Mouse (Mus musculus) hindbrain, embryonic 16.5 days (tissue): Measurements from ENCODE around the gene Jak2. TPM values are rescaled to one million over a fixed set of nuclear protein-coding genes. Genes with fewer than 3 reads are reported as not detected.

ENCODE experiments used
- ATAC-seq: fragments of 200-750 bp; cut with Nextera tagmentation; 2 replicates; pipeline ENCODE4 v1.8.0; 2017; ENCODE audit warnings: moderate TSS enrichment, moderate library complexity
- H3K27ac ChIP-seq: fragments of 300-500 bp; sonication (generic); 2 replicates; pipeline ENCODE4 v1.5.1; 2014; ENCODE audit warnings: low read depth, mild to moderate bottlenecking, control low read depth, low read length, moderate library complexity
- H3K27me3 ChIP-seq: fragments of 300-500 bp; sonication (generic); replicated peaks from 2 replicates; pipeline ENCODE4 v1.6.1; 2014; ENCODE audit warnings: low read length; ENCODE audit not compliant: control insufficient read depth, insufficient read depth
- H3K36me3 ChIP-seq: fragments of 300-500 bp; sonication (generic); 2 replicates; pipeline ENCODE4 v1.6.1; 2014; ENCODE audit warnings: mild to moderate bottlenecking, low read length, moderate library complexity, mixed read lengths; ENCODE audit not compliant: control insufficient read depth, insufficient read depth
- H3K4me1 ChIP-seq: fragments of 300-500 bp; sonication (generic); 2 replicates; pipeline ENCODE4 v1.6.1; 2014; ENCODE audit warnings: low read depth, low read length; ENCODE audit not compliant: control insufficient read depth, insufficient read depth
- H3K4me2 ChIP-seq: fragments of 300-500 bp; sonication (generic); 2 replicates; pipeline ENCODE4 v1.6.1; 2014; ENCODE audit warnings: mild to moderate bottlenecking, low read length, control low read depth, moderate library complexity
- H3K4me3 ChIP-seq: fragments of 300-500 bp; sonication (generic); 2 replicates; pipeline ENCODE4 v1.5.1; 2014; ENCODE audit warnings: mild to moderate bottlenecking, low read length, control low read depth, moderate library complexity
- H3K9ac ChIP-seq: fragments of 300-500 bp; sonication (generic); 2 replicates; pipeline ENCODE4 v1.6.1; 2014; ENCODE audit warnings: low read depth, mild to moderate bottlenecking, control low read depth, low read length, moderate library complexity
- H3K9me3 ChIP-seq: fragments of 300-500 bp; sonication (generic); 2 replicates; pipeline ENCODE4 v1.6.1; 2014; ENCODE audit warnings: mild to moderate bottlenecking, low read length, moderate library complexity; ENCODE audit not compliant: control insufficient read depth
- WGBS: fragments of 180-500 bp; shearing (Covaris S2); extraction: QIAGEN DNeasy Blood & Tissue Kit; methylation state at CpG from one replicate; pipeline ENCODE4 v1.1.7; 2014; 5-methylcytosine and 5-hydroxymethylcytosine counted together
- polyA plus RNA-seq: library from polyadenylated mRNA; unstranded; fragments of >200 nt; fragmentation: Nextera tagmentation; extraction: Ambion mirVana; gene quantifications from 2 replicates; pipeline ENCODE4 v1.2.1, GENCODE M21; 2015

Jak2 gene
- polyA plus RNA-seq, 1 experiment from 2014 or later, result 6.2 TPM

GRCm38 (mm10) chr19:29226996-29227395 lies 24.6 kb upstream of the Jak2 start:
- ATAC-seq, result no peak
- H3K36me3 ChIP-seq, result no peaks in the 10 kb centered on the region
- H3K27ac ChIP-seq, result no peak overlapping the region
- peaks cover 4% of the 10 kb centered on the region; the same call in 1 of the 2 replicates for H3K9me3 ChIP-seq
- WGBS, result 79% methylated on average over 1 of the region's 1 CpGs
- no peak overlapping the region for H3K9ac ChIP-seq
- H3K4me3 ChIP-seq, result no peak overlapping the region
- H3K27me3 ChIP-seq, result no peaks in the 10 kb centered on the region; the same call in 1 of the 2 replicates
- no peak overlapping the region for H3K4me2 ChIP-seq
- H3K4me1 ChIP-seq, result no peaks in the 10 kb centered on the region

GRCm38 (mm10) chr19:29227941-29228590 lies 23.6 kb upstream of the Jak2 start:
- no peak for ATAC-seq
- Histone ChIP-seq H3K4me2 (no peak overlapping the region), H3K4me3 (no peak overlapping the region), H3K27ac (no peak overlapping the region), H3K36me3 (no peaks in the 10 kb centered on the region), H3K9ac (no peak overlapping the region), H3K4me1 (no peaks in the 10 kb centered on the region), H3K9me3 (peaks cover 4% of the 10 kb centered on the region; the same call in 1 of the 2 replicates), H3K27me3 (no peaks in the 10 kb centered on the region; the same call in 1 of the 2 replicates)
- WGBS, result 71% methylated on average over 9 of the region's 9 CpGs

GRCm38 (mm10) chr19:29228989-29229388 lies 22.6 kb upstream of the Jak2 start:
- Histone ChIP-seq H3K36me3 (no peaks in the 10 kb centered on the region), H3K27me3 (no peaks in the 10 kb centered on the region; the same call in 1 of the 2 replicates), H3K4me3 (no peak overlapping the region), H3K9ac (no peak overlapping the region), H3K9me3 (peaks cover 4% of the 10 kb centered on the region; the same call in 1 of the 2 replicates), H3K4me2 (no peak overlapping the region), H3K27ac (no peak overlapping the region), H3K4me1 (no peaks in the 10 kb centered on the region)
- ATAC-seq, result no peak
- WGBS, result 78% methylated on average over 2 of the region's 2 CpGs

- H3K9me3 ChIP-seq, result no peaks in the 10 kb centered on the region
- 83% methylated on average over 6 of the region's 6 CpGs for WGBS
These were observed 18.9 kb upstream of the Jak2 start for GRCm38 (mm10) chr19:29232738-29233137.

GRCm38 (mm10) chr19:29236658-29237385 lies 14.8 kb upstream of the Jak2 start:
- Histone ChIP-seq H3K9me3 (no peaks in the 10 kb centered on the region), H3K27me3 (no peaks in the 10 kb centered on the region), H3K4me3 (no peak overlapping the region), H3K4me2 (no peak overlapping the region), H3K9ac (no peak overlapping the region), H3K27ac (no peak overlapping the region), H3K4me1 (no peaks in the 10 kb centered on the region), H3K36me3 (no peaks in the 10 kb centered on the region)
- peak; percentile 69 for ATAC-seq
- 51% methylated on average over 9 of the region's 9 CpGs for WGBS

More at GRCm38 (mm10) chr19:29232738-29233137, 18.9 kb upstream of the Jak2 start:
- H3K4me2 ChIP-seq, result no peak overlapping the region
- no peaks in the 10 kb centered on the region for H3K36me3 ChIP-seq
- H3K4me3 ChIP-seq, result no peak overlapping the region
- no peaks in the 10 kb centered on the region for H3K4me1 ChIP-seq
- no peak for ATAC-seq
- H3K9ac ChIP-seq, result no peak overlapping the region
- H3K27ac ChIP-seq, result no peak overlapping the region
- H3K27me3 ChIP-seq, result no peaks in the 10 kb centered on the region; the same call in 1 of the 2 replicates

- Histone ChIP-seq H3K4me3 (no peak overlapping the region), H3K4me1 (no peaks in the 10 kb centered on the region), H3K27me3 (no peaks in the 10 kb centered on the region), H3K9ac (no peak overlapping the region), H3K27ac (no peak overlapping the region), H3K4me2 (no peak overlapping the region), H3K9me3 (no peaks in the 10 kb centered on the region), H3K36me3 (no peaks in the 10 kb centered on the region)
- 65% methylated on average over 9 of the region's 9 CpGs for WGBS
- ATAC-seq, result no peak
These were observed 13.5 kb upstream of the Jak2 start for GRCm38 (mm10) chr19:29238171-29238570.

- H3K9ac ChIP-seq, result no peak overlapping the region
- no peak for ATAC-seq
- WGBS, result 84% methylated on average over 7 of the region's 7 CpGs
- H3K27me3 ChIP-seq, result no peaks in the 10 kb centered on the region
- no peaks in the 10 kb centered on the region for H3K36me3 ChIP-seq
- H3K4me3 ChIP-seq, result no peak overlapping the region
- no peaks in the 10 kb centered on the region for H3K9me3 ChIP-seq
- H3K4me2 ChIP-seq, result no peak overlapping the region
- no peak overlapping the region for H3K27ac ChIP-seq
- H3K4me1 ChIP-seq, result no peaks in the 10 kb centered on the region
These were observed 12.0 kb upstream of the Jak2 start for GRCm38 (mm10) chr19:29239513-29240235.

GRCm38 (mm10) chr19:29240676-29241075 lies 11.0 kb upstream of the Jak2 start:
- ATAC-seq, result no peak

GRCm38 (mm10) chr19:29241581-29241980 lies 10.0 kb upstream of the Jak2 start:
- 73% methylated on average over 10 of the region's 10 CpGs for WGBS
- no peak overlapping the region for H3K4me3 ChIP-seq

More at GRCm38 (mm10) chr19:29240676-29241075, 11.0 kb upstream of the Jak2 start:
- H3K9ac ChIP-seq, result no peak overlapping the region
- no peaks in the 10 kb centered on the region for H3K36me3 ChIP-seq
- H3K9me3 ChIP-seq, result no peaks in the 10 kb centered on the region
- H3K27me3 ChIP-seq, result no peaks in the 10 kb centered on the region
- no peak overlapping the region for H3K27ac ChIP-seq
- no peak overlapping the region for H3K4me3 ChIP-seq
- WGBS, result 71% methylated on average over 2 of the region's 2 CpGs
- no peaks in the 10 kb centered on the region for H3K4me1 ChIP-seq
- H3K4me2 ChIP-seq, result no peak overlapping the region

More at GRCm38 (mm10) chr19:29241581-29241980, 10.0 kb upstream of the Jak2 start:
- H3K9ac ChIP-seq, result no peak overlapping the region
- no peak for ATAC-seq
- no peaks in the 10 kb centered on the region for H3K4me1 ChIP-seq
- no peak overlapping the region for H3K27ac ChIP-seq
- H3K9me3 ChIP-seq, result 0 out of 2 replicates have a peak, but pooled peaks cover 2% of the 10 kb centered on the region
- H3K4me2 ChIP-seq, result no peak overlapping the region
- H3K27me3 ChIP-seq, result no peaks in the 10 kb centered on the region
- H3K36me3 ChIP-seq, result no peaks in the 10 kb centered on the region
